Mouse (Mus musculus) forebrain, embryonic 10.5 days (tissue): ENCODE data around the gene Triobp. TPM values are rescaled to one million over a fixed set of nuclear protein-coding genes. Genes with fewer than 3 reads are reported as not detected.
"Not testable (repeated sequence)": the region's sequence is repeated elsewhere in the genome, so short reads cannot be mapped to it uniquely, and the experiment has no call there.

Experiments
- DNase-seq: peaks from one replicate; pipeline ENCODE4 v3.0.0-alpha.2; 2017; ENCODE audit warnings: low spot score; ENCODE audit errors: extremely low spot score
- H3K27ac ChIP-seq: fragments of 300-500 bp; sonication (generic); 2 replicates; pipeline ENCODE4 v1.5.1; 2016; ENCODE audit warnings: mild to moderate bottlenecking
- H3K27me3 ChIP-seq: fragments of 300-500 bp; sonication (generic); 2 replicates; pipeline ENCODE4 v1.6.1; 2016; ENCODE audit warnings: mild to moderate bottlenecking; ENCODE audit not compliant: poor library complexity, severe bottlenecking
- H3K36me3 ChIP-seq: fragments of 300-500 bp; sonication (generic); replicated peaks from 2 replicates; pipeline ENCODE4 v1.6.1; 2016; ENCODE audit warnings: mild to moderate bottlenecking, moderate library complexity
- H3K4me1 ChIP-seq: fragments of 300-500 bp; sonication (generic); 2 replicates; pipeline ENCODE4 v1.6.1; 2016
- H3K4me3 ChIP-seq: fragments of 300-500 bp; sonication (generic); 2 replicates; pipeline ENCODE4 v1.5.1; 2016; ENCODE audit warnings: mild to moderate bottlenecking, moderate library complexity
- H3K9me3 ChIP-seq: fragments of 300-500 bp; sonication (generic); 2 replicates; pipeline ENCODE4 v1.6.1; 2016; ENCODE audit warnings: mild to moderate bottlenecking, moderate library complexity
- WGBS: fragments of 180-500 bp; shearing (Covaris S2); methylation state at CpG from one replicate; pipeline ENCODE4 v1.1.7; 2016; 5-methylcytosine and 5-hydroxymethylcytosine counted together
- polyA plus RNA-seq: library from polyadenylated mRNA; unstranded; fragments of >200 nt; fragmentation: Nextera tagmentation; extraction: Ambion mirVana; gene quantifications from 2 replicates; pipeline ENCODE4 v1.2.1, GENCODE M21; 2016

Gene Triobp
- polyA plus RNA-seq, 1 experiment from 2014 or later, result 41.6 TPM

DNA sequence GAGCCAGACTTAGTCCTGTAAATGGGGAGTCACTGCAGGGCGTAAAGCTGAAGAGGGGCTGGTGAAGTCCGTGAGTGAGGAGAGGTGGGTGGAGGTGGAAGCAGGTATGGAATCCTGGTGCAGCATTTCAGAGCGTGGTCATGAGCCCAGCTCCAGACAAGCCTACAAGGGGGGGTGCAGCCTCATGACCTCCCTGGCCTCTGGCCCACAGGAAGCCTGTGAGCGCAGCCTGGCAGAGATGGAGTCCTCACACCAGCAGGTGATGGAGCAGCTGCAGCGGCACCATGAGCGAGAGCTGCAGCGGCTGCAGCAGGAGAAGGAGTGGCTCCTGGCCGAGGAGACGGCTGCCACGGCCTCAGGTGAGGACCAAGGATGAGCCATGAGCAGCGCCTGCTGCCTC lies 52.1 kb downstream of the Triobp start:
- 90% methylated on average over 11 of the region's 11 CpGs for WGBS
- Histone ChIP-seq H3K9me3 (no peaks in the 10 kb centered on the region), H3K27me3 (no peaks in the 10 kb centered on the region), H3K4me1 (peaks cover 20% of the 10 kb centered on the region), H3K27ac (no peak overlapping the region; the same call in 1 of the 2 replicates), H3K36me3 (peaks cover 97% of the 10 kb centered on the region), H3K4me3 (no peak overlapping the region)
- DNase-seq, result no peak

- no peak overlapping the region for H3K27ac ChIP-seq
- no peak overlapping the region for H3K4me3 ChIP-seq
- H3K9me3 ChIP-seq, result no peaks in the 10 kb centered on the region
- DNase-seq, result no peak
- H3K4me1 ChIP-seq, result peaks cover 20% of the 10 kb centered on the region
- peaks cover 97% of the 10 kb centered on the region for H3K36me3 ChIP-seq
- no peaks in the 10 kb centered on the region for H3K27me3 ChIP-seq
- WGBS, result 89% methylated on average over 7 of the region's 7 CpGs
Measured at GRCm38 (mm10) chr15:79000357-79000791, 52.9 kb downstream of the Triobp start.

- Histone ChIP-seq H3K27me3 (no peaks in the 10 kb centered on the region), H3K4me3 (no peak overlapping the region), H3K27ac (no peak overlapping the region), H3K4me1 (peaks cover 20% of the 10 kb centered on the region), H3K36me3 (peaks cover 97% of the 10 kb centered on the region), H3K9me3 (no peaks in the 10 kb centered on the region)
- no peak for DNase-seq
- 95% methylated on average over 5 of the region's 5 CpGs for WGBS
Measured at GRCm38 (mm10) chr15:79001559-79001958, 54.0 kb downstream of the Triobp start.

GRCm38 (mm10) chr15:79002036-79002435 lies 54.5 kb downstream of the Triobp start:
- Histone ChIP-seq H3K36me3 (peaks cover 97% of the 10 kb centered on the region), H3K27ac (no peak overlapping the region), H3K9me3 (no peaks in the 10 kb centered on the region), H3K4me1 (peaks cover 20% of the 10 kb centered on the region), H3K27me3 (no peaks in the 10 kb centered on the region), H3K4me3 (no peak overlapping the region)
- 57% methylated on average over 19 of the region's 19 CpGs for WGBS
- DNase-seq, result no peak

DNA sequence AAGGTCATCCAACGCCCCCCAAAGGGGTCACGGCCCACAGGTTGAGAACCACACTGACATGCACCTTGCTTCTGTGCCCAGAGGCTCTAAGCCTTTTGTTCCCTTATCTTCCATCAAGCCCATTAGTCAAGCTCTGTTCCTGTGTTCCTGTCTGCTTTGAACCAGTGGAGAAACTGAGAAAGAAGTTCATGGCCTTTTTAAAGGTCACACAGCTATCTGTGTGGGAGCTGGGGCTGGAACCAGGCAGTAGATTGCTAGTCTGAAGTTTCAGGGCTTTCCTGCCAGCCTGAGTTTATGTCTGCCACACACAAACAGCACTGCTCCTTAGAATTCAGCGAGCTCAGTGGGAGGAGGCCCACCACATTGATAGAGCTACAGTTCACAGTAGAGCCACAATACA lies 55.6 kb downstream of the Triobp start:
- 90% methylated on average over 3 of the region's 3 CpGs for WGBS
- H3K27ac ChIP-seq, result no peak overlapping the region
- H3K4me3 ChIP-seq, result no peak overlapping the region
- no peaks in the 10 kb centered on the region for H3K9me3 ChIP-seq
- peaks cover 95% of the 10 kb centered on the region for H3K36me3 ChIP-seq
- peaks cover 16% of the 10 kb centered on the region for H3K4me1 ChIP-seq
- no peak for DNase-seq
- H3K27me3 ChIP-seq, result no peaks in the 10 kb centered on the region

DNA sequence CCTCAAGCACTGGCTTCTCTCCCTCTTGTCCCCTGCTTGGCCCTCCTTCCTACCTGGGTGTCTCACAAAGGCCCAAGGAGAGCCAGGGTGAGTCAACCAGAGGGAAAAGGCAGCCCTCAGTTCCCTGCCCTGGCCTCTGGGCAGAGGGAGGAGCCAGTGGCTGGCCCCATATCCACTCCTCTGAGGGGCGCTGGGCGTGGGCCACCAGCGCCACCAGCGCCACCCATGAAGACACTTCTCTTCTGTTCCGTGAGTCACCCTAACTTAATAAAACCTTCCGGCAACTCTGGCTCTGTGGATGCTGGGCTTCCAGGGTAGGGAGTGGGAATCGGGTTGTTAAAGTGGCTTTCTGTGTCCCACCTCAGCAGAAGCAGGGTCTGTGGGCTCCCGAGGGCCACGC lies 58.1 kb downstream of the Triobp start:
- WGBS, result 92% methylated on average over 9 of the region's 9 CpGs
- H3K27me3 ChIP-seq, result no peaks in the 10 kb centered on the region
- H3K36me3 ChIP-seq, result peaks cover 72% of the 10 kb centered on the region
- no peak overlapping the region for H3K27ac ChIP-seq
- no peak overlapping the region for H3K4me3 ChIP-seq
- peaks cover 4% of the 10 kb centered on the region; the same call in 1 of the 2 replicates for H3K4me1 ChIP-seq
- H3K9me3 ChIP-seq, result no peaks in the 10 kb centered on the region
- DNase-seq, result no peak

DNA sequence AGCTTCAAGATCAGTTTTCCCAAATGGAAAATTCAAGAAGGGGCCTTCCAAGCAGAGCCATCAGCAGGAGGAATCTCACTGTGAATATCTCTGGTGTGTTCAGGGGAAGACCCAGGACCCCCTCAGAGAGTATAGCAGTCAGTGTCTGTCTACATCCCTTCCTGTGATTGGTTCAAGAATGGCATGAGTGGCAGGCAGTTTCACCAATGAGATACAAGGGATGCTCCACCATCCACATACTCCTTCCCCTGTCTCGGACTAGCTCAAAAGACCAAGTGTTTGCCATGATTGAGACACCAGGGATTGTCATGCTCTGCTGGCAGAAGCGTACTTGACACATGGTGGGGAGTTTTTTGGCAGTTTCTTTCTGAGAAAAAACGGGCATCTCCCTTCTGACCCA lies 59.1 kb downstream of the Triobp start:
- peaks cover 61% of the 10 kb centered on the region for H3K36me3 ChIP-seq
- WGBS, result 90% methylated on average over 3 of the region's 3 CpGs

GRCm38 (mm10) chr15:79007059-79007458 lies 59.5 kb downstream of the Triobp start:
- H3K36me3 ChIP-seq, result peaks cover 57% of the 10 kb centered on the region
- DNase-seq, result no peak

More for the DNA sequence above, 59.1 kb downstream of the Triobp start:
- no peak for DNase-seq
- no peak overlapping the region for H3K4me3 ChIP-seq
- no peaks in the 10 kb centered on the region for H3K9me3 ChIP-seq
- peaks cover 9% of the 10 kb centered on the region for H3K4me1 ChIP-seq
- no peak overlapping the region for H3K27ac ChIP-seq
- H3K27me3 ChIP-seq, result no peaks in the 10 kb centered on the region

DNA sequence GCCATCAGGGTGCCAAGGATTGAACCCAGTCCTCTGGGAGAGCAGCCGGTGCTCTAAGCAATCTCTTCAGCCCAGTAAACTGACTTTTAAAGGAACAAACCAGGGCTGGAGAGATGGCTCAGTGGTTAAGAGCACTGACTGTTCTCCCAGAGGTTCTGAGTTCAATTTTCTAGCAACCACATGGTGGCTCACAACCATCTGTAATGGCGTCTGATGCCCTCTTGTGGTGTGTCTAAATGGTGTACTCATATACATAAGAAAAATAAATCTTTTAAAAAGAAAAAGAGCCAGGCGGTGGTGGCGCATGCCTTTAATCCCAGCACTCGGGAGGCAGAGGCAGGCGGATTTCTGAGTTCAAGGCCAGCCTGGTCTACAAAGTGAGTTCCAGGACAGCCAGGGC lies 60.3 kb downstream of the Triobp start:
- not testable (repeated sequence) for DNase-seq, H3K27me3 ChIP-seq, H3K27ac ChIP-seq, H3K9me3 ChIP-seq, H3K4me3 ChIP-seq
- WGBS, result 88% methylated on average over 6 of the region's 6 CpGs
- peaks cover 49% of the 10 kb centered on the region for H3K36me3 ChIP-seq
- peaks cover 13% of the 10 kb centered on the region for H3K4me1 ChIP-seq

More at GRCm38 (mm10) chr15:79007059-79007458, 59.5 kb downstream of the Triobp start:
- H3K9me3 ChIP-seq, result no peaks in the 10 kb centered on the region
- 93% methylated on average over 5 of the region's 5 CpGs for WGBS
- no peaks in the 10 kb centered on the region for H3K27me3 ChIP-seq
- no peak overlapping the region for H3K4me3 ChIP-seq
- peaks cover 11% of the 10 kb centered on the region for H3K4me1 ChIP-seq
- H3K27ac ChIP-seq, result no peak overlapping the region

DNA sequence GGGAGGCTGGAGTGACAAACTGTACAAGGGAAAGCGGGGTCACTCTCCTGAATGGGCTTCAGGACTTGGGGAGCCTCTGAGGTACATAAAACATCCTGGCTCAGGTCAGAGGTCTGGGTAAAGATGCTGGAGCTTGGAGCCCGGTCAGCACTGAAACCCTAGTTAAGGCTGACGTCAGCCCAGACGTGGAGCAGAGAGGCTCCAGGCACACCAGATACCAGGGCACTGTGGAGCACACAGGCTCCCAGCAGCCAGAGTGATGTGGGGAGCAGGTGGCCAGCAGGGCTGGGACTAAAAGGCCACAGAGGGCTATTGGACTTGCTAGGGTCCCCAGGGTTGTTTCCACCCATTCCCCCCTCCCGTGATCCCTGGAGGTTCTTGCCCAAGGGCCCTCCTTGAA lies 62.2 kb downstream of the Triobp start:
- Histone ChIP-seq H3K36me3 (peaks cover 30% of the 10 kb centered on the region), H3K27me3 (no peaks in the 10 kb centered on the region), H3K4me1 (peaks cover 21% of the 10 kb centered on the region), H3K9me3 (no peaks in the 10 kb centered on the region), H3K27ac (no peak overlapping the region), H3K4me3 (no peak overlapping the region)
- DNase-seq, result no peak
- WGBS, result 80% methylated on average over 5 of the region's 5 CpGs

DNA sequence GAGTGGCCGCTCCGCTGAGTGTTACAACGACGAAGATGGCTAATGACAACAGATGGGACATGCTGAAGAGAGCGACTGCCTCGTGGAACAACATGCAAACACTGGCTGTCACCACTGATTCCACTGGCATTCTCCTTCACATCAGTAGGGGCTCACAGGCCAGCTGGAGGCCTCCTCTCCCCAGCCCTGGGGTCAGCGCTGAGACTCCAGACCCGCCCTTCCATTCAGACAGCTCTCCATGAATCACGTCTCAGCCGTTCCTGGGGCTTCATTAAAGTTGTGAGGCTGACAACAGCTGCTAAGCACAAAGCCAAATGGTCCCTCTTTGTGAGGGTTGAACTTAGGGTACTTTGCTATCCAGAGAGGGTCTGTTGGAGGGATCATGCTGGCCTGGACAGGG lies 64.0 kb downstream of the Triobp start:
- Histone ChIP-seq H3K4me1 (peaks cover 21% of the 10 kb centered on the region), H3K27me3 (no peaks in the 10 kb centered on the region), H3K9me3 (no peaks in the 10 kb centered on the region), H3K36me3 (peaks cover 12% of the 10 kb centered on the region), H3K27ac (peak overlapping the region; percentile 48; the same call in 1 of the 2 replicates), H3K4me3 (no peak overlapping the region)
- 68% methylated on average over 10 of the region's 10 CpGs for WGBS
- DNase-seq, result no peak

- no peaks in the 10 kb centered on the region; the same call in 1 of the 2 replicates for H3K36me3 ChIP-seq
- H3K27me3 ChIP-seq, result no peaks in the 10 kb centered on the region
- H3K4me3 ChIP-seq, result no peak overlapping the region
- H3K9me3 ChIP-seq, result no peaks in the 10 kb centered on the region
- DNase-seq, result no peak
- H3K27ac ChIP-seq, result peak overlapping the region; percentile 31; the same call in 1 of the 2 replicates
- WGBS, result 85% methylated on average over 7 of the region's 7 CpGs
- peaks cover 25% of the 10 kb centered on the region for H3K4me1 ChIP-seq
Measured at GRCm38 (mm10) chr15:79013382-79013781, 65.9 kb downstream of the Triobp start.

DNA sequence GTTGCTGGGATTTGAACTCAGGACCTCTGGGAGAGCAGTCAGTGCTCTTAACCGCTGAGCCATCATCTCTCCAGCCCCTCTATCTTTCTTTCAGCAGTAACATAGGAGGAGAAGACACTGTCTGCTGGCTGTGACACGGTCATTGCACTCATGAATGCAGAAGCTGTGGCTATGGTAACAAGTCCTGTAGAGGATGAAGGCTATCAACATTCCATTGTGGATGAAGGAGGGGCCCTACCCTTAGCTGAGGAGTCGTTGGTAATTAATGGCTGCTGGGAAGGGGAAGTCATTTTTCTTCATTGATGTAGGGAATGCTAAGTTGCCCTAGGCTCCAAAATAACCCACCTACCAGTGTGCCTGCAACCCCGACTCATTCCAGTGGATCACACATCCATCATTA lies 70.7 kb downstream of the Triobp start:
- no peaks in the 10 kb centered on the region for H3K9me3 ChIP-seq
- no peak for DNase-seq
- no peak overlapping the region for H3K27ac ChIP-seq
- H3K36me3 ChIP-seq, result no peaks in the 10 kb centered on the region
- H3K4me3 ChIP-seq, result no peak overlapping the region
- H3K27me3 ChIP-seq, result 0 out of 2 replicates have a peak, but pooled peaks cover 3% of the 10 kb centered on the region
- 58% methylated on average over 4 of the region's 4 CpGs for WGBS
- peaks cover 13% of the 10 kb centered on the region for H3K4me1 ChIP-seq

- 68% methylated on average over 3 of the region's 3 CpGs for WGBS
- Histone ChIP-seq H3K9me3 (no peaks in the 10 kb centered on the region), H3K4me3 (no peak overlapping the region), H3K36me3 (no peaks in the 10 kb centered on the region), H3K4me1 (peaks cover 7% of the 10 kb centered on the region), H3K27ac (no peak overlapping the region), H3K27me3 (0 out of 2 replicates have a peak, but pooled peaks cover 3% of the 10 kb centered on the region)
- DNase-seq, result no peak
Measured at GRCm38 (mm10) chr15:79018886-79019285, 71.4 kb downstream of the Triobp start.
